Mouse (Mus musculus) layer of hippocampus, adult 9-11 months (tissue): ENCODE results near the gene Syt7.
A peak's percentile ranks its signal among the peaks of the same experiment; 100 is the strongest.

Source experiments
- DNase-seq: peaks from one replicate; pipeline ENCODE4 v3.0.0; 2022

Syt7 gene

GRCm38 (mm10) chr19:10389391-10390098 is 655 bp downstream of the Syt7 start:
- DNase-seq: no peak

DNA sequence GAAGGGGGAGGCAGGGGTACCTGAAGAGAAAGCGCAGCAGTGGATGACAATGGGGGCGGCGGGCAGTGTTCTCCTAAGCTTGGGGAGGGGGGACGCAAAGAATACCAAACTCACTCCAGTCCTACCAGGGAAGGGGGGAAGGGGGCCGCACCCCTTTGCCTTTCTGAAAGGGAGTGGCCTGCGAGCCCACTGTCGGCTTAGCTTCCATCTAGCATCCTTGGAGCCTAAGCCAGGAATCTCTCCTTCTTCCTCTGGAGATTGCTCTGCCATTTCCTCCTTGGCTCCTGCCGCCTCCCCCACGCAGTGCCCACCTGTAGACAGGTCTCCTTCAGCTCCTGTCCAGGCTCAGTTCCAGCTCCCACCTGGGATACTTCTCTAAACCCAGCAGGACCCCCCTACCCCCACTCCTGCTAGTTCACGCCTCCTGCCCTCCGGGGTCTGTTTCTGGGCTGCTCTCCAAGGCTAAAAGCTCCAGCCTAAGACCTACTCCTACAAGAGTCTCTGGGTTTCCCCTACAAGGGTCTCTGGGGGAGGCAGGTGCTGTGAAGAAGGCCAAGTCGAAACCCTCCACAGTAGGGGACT is 1.3 kb downstream of the Syt7 start:
- no peak for DNase-seq

DNA sequence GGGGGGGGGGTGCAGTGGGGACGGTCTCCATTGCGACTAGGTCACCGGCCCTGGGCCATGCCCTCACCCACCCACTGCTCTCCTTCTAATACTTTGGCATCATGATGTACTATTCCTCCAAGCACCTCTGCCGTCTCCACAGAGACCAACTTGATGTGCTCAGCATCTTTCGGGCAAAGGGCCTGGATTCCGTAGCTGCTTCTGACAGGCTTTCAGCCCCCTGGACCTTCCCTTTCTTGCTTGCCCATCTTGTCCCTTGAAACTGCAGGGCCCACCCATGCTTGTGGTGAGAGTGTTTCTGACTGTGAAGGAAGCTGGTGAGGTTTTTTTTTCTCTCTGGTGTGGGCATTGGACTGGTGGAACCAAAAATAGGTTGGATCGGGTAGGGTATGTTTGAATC is 2.1 kb downstream of the Syt7 start:
- DNase-seq: no peak

- no peak for DNase-seq
Measured at GRCm38 (mm10) chr19:10391995-10392394, 3.1 kb downstream of the Syt7 start.

GRCm38 (mm10) chr19:10393471-10393870 is 4.6 kb downstream of the Syt7 start:
- no peak for DNase-seq

GRCm38 (mm10) chr19:10393874-10394500 is 5.1 kb downstream of the Syt7 start:
- no peak for DNase-seq

- DNase-seq: no peak
Measured at GRCm38 (mm10) chr19:10395174-10395573, 6.3 kb downstream of the Syt7 start.

DNA sequence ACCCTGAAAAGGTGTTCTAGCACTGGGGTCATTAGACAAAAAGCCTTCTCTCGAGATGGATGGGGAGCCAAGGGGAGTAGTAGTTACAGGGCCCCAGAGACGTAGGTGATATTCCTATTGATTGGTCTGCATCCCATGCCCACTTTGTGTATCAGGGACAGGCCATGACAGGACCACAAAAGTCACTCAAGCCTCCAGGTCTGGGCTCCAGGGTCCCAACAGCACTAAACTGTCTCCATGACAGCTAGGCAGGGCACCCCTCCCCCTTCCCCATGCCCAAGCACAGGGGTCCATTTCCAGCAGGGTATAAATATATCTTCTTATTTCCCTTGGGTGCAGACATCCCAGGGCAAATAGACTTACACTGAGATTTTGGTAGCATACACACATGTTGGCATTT is 8.1 kb downstream of the Syt7 start:
- DNase-seq: no peak

GRCm38 (mm10) chr19:10397479-10398153 is 8.7 kb downstream of the Syt7 start:
- DNase-seq: peak; percentile 81

GRCm38 (mm10) chr19:10398296-10398695 is 9.4 kb downstream of the Syt7 start:
- DNase-seq: peak; percentile 90

- peak; percentile 87 for DNase-seq
Measured at GRCm38 (mm10) chr19:10402771-10403494, 14.0 kb downstream of the Syt7 start.

GRCm38 (mm10) chr19:10403593-10404380 is 14.9 kb downstream of the Syt7 start:
- DNase-seq: no peak

GRCm38 (mm10) chr19:10404424-10404823 is 15.5 kb downstream of the Syt7 start:
- DNase-seq: no peak

DNA sequence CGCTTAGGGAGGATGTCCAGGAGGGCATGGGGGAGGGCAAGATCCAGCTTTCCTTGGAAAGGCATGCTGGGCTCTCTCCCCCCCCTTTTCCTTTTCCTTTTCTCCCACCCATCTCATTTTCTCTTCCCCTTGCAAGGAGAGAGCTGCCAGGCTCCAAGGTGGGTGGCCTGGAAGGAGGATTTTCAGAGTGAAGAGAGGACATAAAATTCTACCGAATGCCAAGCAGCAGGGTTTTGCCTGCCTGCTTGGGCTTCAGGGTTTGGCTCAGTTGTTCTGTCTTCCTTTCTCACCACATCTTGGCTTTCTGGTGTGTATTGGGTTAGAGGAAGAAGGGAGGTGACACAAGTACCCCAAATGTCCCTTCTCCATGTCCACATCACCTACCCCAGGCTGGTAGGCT is 16.0 kb downstream of the Syt7 start:
- DNase-seq: no peak

DNA sequence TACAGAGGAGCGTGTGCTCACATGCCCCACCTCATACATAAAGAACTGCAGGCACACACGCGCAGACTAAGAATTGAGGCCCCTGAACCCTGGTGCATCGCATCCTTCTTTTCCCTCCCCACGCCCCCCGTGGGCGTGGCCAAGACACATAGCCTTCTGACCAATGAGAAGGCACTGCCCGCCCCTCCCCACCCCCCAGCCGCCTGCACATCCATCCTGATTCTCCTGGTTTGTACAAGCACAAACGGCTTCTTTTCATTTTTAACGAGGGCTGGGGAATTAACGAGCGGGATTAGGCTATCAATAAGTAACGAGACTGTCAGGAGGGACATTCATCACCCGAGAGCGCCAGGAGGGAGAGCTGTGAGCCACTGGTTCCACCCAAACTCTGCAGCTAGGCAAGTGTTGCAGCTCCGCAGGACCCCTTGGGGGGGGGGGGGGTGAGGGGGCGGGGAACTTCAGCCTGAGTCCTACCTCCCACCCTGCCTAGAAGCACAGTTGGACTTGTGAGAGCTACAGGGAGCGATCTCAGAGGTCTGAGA is 24.9 kb downstream of the Syt7 start:
- DNase-seq: no peak

DNA sequence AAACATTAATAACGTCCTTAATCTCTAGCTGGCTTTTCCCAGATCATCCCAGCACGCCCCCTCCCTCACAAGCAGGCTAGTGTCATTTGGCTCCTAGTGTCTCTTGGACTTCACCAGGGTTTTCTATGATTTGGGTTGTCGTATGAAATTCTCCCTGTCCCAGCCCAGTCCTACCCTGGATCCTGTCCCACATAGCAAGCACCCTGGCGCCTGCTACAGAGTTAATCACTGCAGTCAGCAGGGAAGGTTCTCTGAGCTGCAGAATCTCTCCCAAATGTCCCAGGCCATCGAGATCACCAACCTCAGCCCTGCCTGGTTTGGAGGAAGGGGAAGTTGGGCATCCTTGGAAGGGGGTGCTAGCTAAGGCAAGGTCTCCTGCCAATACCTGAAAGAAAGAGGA is 26.6 kb downstream of the Syt7 start:
- DNase-seq: no peak

DNA sequence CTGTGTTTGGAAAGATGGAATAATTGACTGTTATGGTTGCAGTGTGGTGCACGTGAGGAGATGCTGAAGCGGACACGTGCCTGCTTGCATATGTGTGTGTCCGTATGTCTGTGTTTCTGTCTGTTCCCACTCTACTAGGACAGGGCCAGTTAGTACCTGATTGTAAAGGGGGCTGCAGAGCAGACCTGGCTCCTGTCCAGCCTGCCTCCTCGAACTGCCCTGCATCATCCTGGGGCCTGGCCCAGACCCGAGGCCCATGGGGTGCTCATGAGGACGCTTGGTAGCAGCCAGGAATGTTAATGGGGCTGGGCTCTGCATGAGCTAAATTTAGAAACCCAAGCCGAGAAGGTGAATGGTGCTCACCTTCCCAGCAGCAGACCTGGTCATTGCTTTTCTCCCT is 28.0 kb downstream of the Syt7 start:
- DNase-seq: no peak

DNA sequence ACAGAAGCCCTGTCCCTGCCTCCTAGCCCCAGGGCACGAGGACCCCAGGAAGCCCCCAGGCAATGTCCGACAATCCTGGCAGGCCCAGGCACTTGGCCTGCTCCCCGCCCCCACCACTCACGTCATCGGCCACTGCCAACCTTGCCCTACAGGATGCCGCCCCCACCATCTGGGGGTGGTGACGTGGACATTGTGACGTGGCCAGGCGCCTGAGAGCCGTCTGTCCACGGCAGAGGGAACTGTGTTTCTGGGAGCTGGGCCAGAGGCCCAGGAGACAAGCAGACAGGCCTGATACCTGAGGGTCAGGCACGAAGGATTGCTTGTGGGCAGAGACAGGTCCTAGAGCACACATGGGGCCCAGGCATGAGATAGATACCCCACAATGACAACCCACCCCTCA is 28.5 kb downstream of the Syt7 start:
- DNase-seq: no peak

DNA sequence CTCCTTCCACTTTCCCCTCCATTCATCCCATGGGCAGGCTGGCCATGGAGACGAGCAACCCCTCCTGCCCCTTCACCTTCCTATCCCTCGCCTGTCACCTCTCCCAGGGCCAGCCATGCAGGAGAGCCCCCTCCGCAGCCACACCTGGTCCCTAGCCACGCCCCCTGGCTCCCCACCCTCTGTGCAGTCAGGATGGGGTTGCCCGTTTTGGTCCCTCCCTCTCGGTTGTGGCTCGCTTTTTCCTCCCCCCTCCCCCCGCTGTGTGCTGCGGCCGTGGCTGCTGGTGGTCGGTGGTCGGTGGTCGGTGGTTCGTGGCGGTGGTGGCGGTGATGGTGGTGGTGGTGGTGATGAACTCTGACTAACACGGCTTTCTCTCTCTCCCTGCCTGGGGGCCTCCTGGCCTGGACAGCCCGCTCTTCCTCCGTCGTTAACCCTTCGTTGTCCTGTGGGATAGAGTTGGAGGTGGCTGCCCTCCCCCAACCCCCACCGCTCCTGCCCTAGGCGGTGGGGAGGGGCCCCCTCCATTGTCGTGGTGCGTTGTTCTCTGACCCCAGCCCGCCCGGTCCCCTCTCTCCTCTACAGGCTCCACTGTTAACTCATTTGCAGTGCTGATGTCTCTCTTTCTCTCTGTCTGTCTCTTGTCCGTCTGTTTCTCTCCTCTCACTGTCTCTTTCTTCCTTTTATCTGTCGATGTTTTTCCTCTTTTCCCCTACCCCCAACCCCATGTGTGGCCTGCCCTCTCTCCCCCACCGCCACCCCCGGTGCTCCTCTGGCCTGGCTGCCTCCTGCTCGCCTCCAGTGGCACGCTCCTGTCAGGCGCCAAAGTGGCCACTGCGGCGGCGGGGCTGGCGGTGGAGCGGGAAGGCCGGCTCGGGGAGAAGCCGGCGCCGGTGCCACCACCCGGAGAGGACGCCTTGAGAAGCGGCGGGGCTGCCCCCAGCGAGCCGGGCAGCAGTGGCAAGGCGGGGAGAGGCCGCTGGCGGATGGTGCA is 33.4 kb downstream of the Syt7 start:
- DNase-seq: no peak

DNA sequence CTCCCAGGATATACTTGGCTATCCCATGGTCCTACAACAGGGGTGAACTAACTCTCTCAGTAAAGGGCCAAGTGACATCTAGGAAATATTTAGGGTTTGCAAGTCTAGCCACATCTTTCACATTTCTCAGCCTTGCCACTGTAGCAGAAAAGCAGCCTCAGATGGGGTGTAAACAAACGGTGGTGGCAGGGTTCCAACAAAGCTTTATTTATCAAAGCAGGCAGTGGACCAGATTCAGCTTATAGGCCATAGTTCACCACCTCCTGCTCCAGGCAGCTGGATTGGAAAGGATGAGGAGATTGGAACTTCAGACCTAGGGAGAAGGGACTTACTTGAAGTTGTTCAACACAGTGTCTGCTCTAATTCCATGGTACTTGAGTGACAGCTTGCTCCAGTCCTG is 35.9 kb downstream of the Syt7 start:
- DNase-seq: no peak
